Mouse (Mus musculus) kidney, adult 10 weeks (tissue): ENCODE measurements around the gene Katna1. TPM values are rescaled to one million over a fixed set of nuclear protein-coding genes. Genes with fewer than 3 reads are reported as not detected.

Experiments used
- polyA plus RNA-seq: library from polyadenylated mRNA; stranded (reverse); fragments of 350-450 nt; fragmentation: Illumina TruSeq; extraction: RNeasy Lipid Tissue Mini Kit (QIAGEN cat#74804); gene quantifications from one replicate; pipeline ENCODE4 v1.2.3, GENCODE M21; 2014; ENCODE audit warnings: low read depth, low replicate concordance

Katna1 gene
- 36.9 TPM for polyA plus RNA-seq

DNA sequence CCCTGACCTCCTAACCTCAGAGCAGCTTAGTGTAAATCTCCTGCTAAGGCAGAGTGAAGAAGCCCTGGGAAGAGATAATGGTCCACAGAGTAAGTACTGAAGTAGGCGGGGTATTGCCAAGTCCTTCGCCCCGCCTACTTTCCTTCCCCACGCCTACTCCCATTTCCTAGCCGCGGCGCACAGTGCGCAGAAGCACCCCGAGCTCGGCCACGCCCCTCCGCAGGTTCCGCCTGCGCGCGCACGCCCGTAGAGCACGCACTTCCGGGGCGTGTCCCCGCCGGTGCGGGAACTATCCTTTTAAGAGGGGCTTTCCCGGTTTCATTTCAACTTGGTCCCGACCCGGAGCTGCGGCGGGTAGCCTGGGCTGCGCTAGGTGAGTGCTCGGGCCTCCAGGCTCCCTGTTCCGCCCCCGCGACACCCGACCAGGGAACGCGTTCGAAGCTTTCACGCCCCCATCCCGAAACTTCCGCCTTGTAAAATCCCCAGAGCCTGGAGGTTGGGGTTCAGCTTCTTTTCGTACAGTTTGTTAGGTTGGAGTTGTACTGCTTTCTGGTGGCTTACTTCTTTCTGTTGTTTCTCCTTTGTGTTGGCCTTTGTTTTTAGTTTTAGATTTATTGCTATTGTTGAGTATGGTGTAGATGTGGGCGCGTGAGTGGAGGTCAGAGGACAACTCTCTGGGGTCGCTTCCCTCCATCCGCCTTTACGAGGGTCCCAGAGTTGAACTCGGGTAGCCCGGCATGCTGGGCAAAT, at the start of gene Katna1:
Gene Katna1 (plus strand): TSS at position 250 of the 750 bp plus-strand sequence.

DNA sequence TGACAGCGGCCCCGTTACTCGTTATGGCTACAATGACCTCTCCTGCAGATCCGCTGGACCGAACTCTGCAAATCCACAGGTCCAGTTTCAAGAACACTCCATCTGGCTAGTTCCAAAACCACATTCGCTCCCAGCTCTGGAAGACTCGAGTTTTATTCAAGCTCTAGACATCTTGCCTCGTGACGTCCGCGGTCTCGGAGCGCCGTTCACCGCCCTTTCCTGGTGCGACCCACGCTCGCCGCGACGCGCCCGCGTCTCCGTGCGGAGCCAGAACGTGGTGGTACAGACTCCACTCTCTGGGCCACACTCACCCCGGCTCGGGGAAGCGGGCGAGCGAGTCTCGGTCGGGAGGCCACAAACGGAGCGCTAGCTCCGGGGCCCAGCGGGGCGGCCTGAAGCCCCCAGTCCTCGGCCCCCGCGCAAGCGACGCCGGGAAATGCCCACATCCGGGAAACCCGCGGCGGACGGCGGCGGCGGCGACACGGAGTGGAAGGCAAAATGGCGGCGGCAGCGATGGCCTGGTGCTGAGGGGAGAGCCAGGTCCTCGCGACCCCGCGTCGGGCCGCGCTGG, 45.0 kb upstream of the Katna1 start, which contains the start of the genes Pcmt1 and Lats1:
Gene Pcmt1 (minus strand): TSS at position 406 of the 571 bp plus-strand sequence.
Gene Lats1 (plus strand): TSS at position 484 of the 571 bp plus-strand sequence.

DNA sequence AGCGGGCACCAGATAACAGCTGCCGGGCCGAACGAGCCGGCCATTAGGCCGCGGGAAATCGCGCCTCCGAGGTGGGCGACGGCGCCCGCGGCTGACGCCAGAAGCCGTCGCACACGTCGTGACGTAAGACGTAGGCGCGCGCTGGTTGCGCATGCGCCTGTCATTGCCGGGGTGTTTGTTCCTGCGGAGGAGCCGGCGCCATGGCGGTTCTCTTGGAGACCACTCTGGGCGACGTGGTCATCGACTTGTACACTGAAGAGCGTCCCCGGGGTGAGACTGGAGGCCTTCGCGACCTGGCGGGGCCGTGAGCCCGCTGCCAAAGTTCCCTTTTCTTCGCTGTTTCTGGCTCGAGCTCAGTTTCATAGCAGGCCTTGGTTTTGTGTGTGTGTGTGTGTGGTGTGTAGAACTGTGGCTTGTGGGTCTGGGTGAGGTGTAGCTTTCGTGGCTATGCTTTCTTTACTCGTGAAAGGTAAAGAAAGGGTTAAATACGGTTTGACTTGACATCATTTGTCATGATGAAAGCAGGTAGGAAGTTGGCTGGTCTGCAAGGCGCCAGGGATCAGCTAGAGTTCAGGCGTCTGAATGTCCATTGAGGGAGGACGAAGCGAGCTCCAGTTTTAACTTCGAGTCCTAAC, 67.1 kb downstream of the Katna1 start, which contains the start of the genes Ginm1 and Ppil4:
Gene Ginm1 (minus strand): TSS at position 74 of the 635 bp plus-strand sequence.
Gene Ppil4 (plus strand): TSS at position 141 of the 635 bp plus-strand sequence.

Other genes starting within 250 kb of the Katna1 start
- 14.5 TPM for gene Lrp11, start 136.2 kb upstream of the Katna1 start, polyA plus RNA-seq
- 14.7 TPM for gene Nup43, start 58.5 kb upstream of the Katna1 start, polyA plus RNA-seq
- 87.1 TPM for gene Pcmt1, start 44.9 kb upstream of the Katna1 start, polyA plus RNA-seq
- 45.8 TPM for gene Lats1, start 44.8 kb upstream of the Katna1 start, polyA plus RNA-seq
- gene Ginm1, start 66.8 kb downstream of the Katna1 start, polyA plus RNA-seq: 425 TPM
- 42.8 TPM for gene Ppil4, start 66.9 kb downstream of the Katna1 start, polyA plus RNA-seq
- 1.2 TPM for gene Zc3h12d, start 106.5 kb downstream of the Katna1 start, polyA plus RNA-seq
- 98.2 TPM for gene Tab2, start 230.2 kb downstream of the Katna1 start, polyA plus RNA-seq